In genomic region chr6:20598783-20599182, GRCm38 (mm10) we compare ENCODE assay signal across 28 mouse cellular contexts.
A peak's percentile ranks its signal among the peaks of the same experiment; 100 is the strongest.
DNase-seq lines count a peak whose midpoint lies in the region; ATAC-seq lines count a peak whose summit lies in the region.
"Had no signal": no experiment of that assay in that cellular context is flagged by ENCODE, and none has a peak within 500 bp of the region (broad histone marks: within the 10 kb centered on the region; RNA-seq: fewer than 3 reads in every experiment).

No protein-coding gene starts in this region.

- intact Hi-C loops in left cerebral cortex, postnatal 4 days (cut with DNase I): no loop called here
- intact Hi-C loops in left cerebral cortex, postnatal 14 days (cut with DNase I): no loop called here

- H3K4me1 ChIP-seq in forebrain, embryonic 13.5 days: peaks cover 5% of the 10 kb centered on the region
- H3K4me1 ChIP-seq: embryonic facial prominence, embryonic 15.5 days; hindbrain, embryonic 10.5 days; limb, embryonic 13.5 days; lung, embryonic 15.5 days; midbrain, embryonic 10.5 days; neural tube, embryonic 13.5 days; stomach, embryonic 15.5 days had no signal

- H3K27ac ChIP-seq in forebrain, embryonic 13.5 days: no peak overlapping the region
- H3K27ac ChIP-seq: embryonic facial prominence, embryonic 15.5 days; gastrocnemius, adult 2 months; hindbrain, embryonic 10.5 days; limb, embryonic 13.5 days; lung, embryonic 15.5 days; midbrain, embryonic 10.5 days; neural tube, embryonic 13.5 days; stomach, embryonic 15.5 days had no signal

- no peaks in the 10 kb centered on the region for H3K36me3 ChIP-seq in forebrain, embryonic 13.5 days (ENCODE audit: poor library complexity, severe bottlenecking)
- H3K36me3 ChIP-seq: embryonic facial prominence, embryonic 15.5 days; hindbrain, embryonic 10.5 days; limb, embryonic 13.5 days; lung, embryonic 15.5 days; midbrain, embryonic 10.5 days; neural tube, embryonic 13.5 days; stomach, embryonic 15.5 days had no signal

- H3K4me2 ChIP-seq in forebrain, embryonic 13.5 days: no peak overlapping the region
- H3K4me2 ChIP-seq: embryonic facial prominence, embryonic 15.5 days; limb, embryonic 13.5 days; liver, embryonic 11.5 days; lung, embryonic 15.5 days; neural tube, embryonic 13.5 days; stomach, embryonic 15.5 days had no signal

- no peak overlapping the region for H3K4me3 ChIP-seq in forebrain, embryonic 13.5 days
- H3K4me3 ChIP-seq: embryonic facial prominence, embryonic 15.5 days; gastrocnemius, adult 2 months; hindbrain, embryonic 10.5 days; limb, embryonic 13.5 days; lung, embryonic 15.5 days; midbrain, embryonic 10.5 days; neural tube, embryonic 13.5 days; stomach, embryonic 15.5 days had no signal

- no peak overlapping the region for H3K9ac ChIP-seq in forebrain, embryonic 13.5 days
- H3K9ac ChIP-seq: embryonic facial prominence, embryonic 15.5 days; limb, embryonic 13.5 days; lung, embryonic 15.5 days; neural tube, embryonic 13.5 days; stomach, embryonic 15.5 days had no signal

- no peaks in the 10 kb centered on the region for H3K9me3 ChIP-seq in forebrain, embryonic 13.5 days (replicated peaks)
- H3K9me3 ChIP-seq: embryonic facial prominence, embryonic 15.5 days; hindbrain, embryonic 10.5 days; limb, embryonic 13.5 days; lung, embryonic 15.5 days; midbrain, embryonic 10.5 days; neural tube, embryonic 13.5 days; stomach, embryonic 15.5 days had no signal

- 15% methylated on average over 1 of the region's 1 CpGs for WGBS in forebrain, embryonic 13.5 days

- H3K27me3 ChIP-seq in forebrain, embryonic 13.5 days: no peaks in the 10 kb centered on the region
- H3K27me3 ChIP-seq: embryonic facial prominence, embryonic 15.5 days; limb, embryonic 13.5 days; lung, embryonic 15.5 days; neural tube, embryonic 13.5 days; stomach, embryonic 15.5 days had no signal

- DNase-seq in left cerebral cortex, postnatal 4 days: peak; percentile 2
- DNase-seq in left cerebral cortex, postnatal 14 days (ENCODE audit: low spot score in 2 of 2): no peak
- DNase-seq in retina, postnatal 1 day: peak; percentile 3
- no peak for DNase-seq in retina, embryonic 14.5 days (ENCODE audit: low spot score)
- DNase-seq in layer of hippocampus, adult 18-20 months (ENCODE audit: low spot score in 2 of 2): no peak
- DNase-seq in urinary bladder, postnatal 25 days (ENCODE audit: low spot score): no peak
- DNase-seq: adrenal gland, adult 2 months; adrenal gland, postnatal 36 days; B cell, adult 2 months; cerebellum, adult 2 months; cerebellum, postnatal 14 days; gastrocnemius, adult 2 months; heart, postnatal 14 days; kidney, adult 9 months; kidney, postnatal 10 days; layer of hippocampus, adult 9-11 months; right cerebral cortex, postnatal 14 days had no signal

- ATAC-seq in forebrain, embryonic 13.5 days: peak; percentile 86; the same call in 1 of the 2 replicates
- ATAC-seq: activated CD4-positive, CD25-positive, alpha-beta regulatory T cell, adult 4 months; intestine, postnatal 0 days had no signal

Comparison
In these comparisons a context has a peak if more than half of its experiments do, and no peak if none do; other contexts are left out.
1. DNase-seq: peak in left cerebral cortex, postnatal 4 days (single experiment) and retina, postnatal 1 day (single experiment); none in left cerebral cortex, postnatal 14 days (0 of 2), retina, embryonic 14.5 days (single experiment), layer of hippocampus, adult 18-20 months (0 of 2) and urinary bladder, postnatal 25 days (single experiment).